Mouse (Mus musculus) liver, embryonic 15.5 days (tissue): Measurements from ENCODE around the gene Atp8b2. TPM values are rescaled to one million over a fixed set of nuclear protein-coding genes. Genes with fewer than 3 reads are reported as not detected.

Experiments
- ATAC-seq: fragments of 200-750 bp; cut with Nextera tagmentation; 2 replicates; pipeline ENCODE4 v1.8.0; 2017; ENCODE audit warnings: moderate number of reproducible peaks, mild to moderate bottlenecking, moderate library complexity; ENCODE audit not compliant: insufficient read depth
- H3K27ac ChIP-seq: fragments of 300-500 bp; sonication (generic); replicated peaks from 2 replicates; pipeline ENCODE4 v1.5.1; 2015; ENCODE audit warnings: mild to moderate bottlenecking, inconsistent platforms
- H3K27me3 ChIP-seq: fragments of 300-500 bp; sonication (generic); 2 replicates; pipeline ENCODE4 v1.6.1; 2015; ENCODE audit warnings: mild to moderate bottlenecking, inconsistent platforms
- H3K36me3 ChIP-seq: fragments of 300-500 bp; sonication (generic); replicated peaks from 2 replicates; pipeline ENCODE4 v1.6.1; 2015; ENCODE audit warnings: moderate library complexity, mild to moderate bottlenecking, inconsistent platforms
- H3K4me1 ChIP-seq: fragments of 300-500 bp; sonication (generic); replicated peaks from 2 replicates; pipeline ENCODE4 v1.6.1; 2015; ENCODE audit warnings: inconsistent platforms
- H3K4me2 ChIP-seq: fragments of 300-500 bp; sonication (generic); 2 replicates; pipeline ENCODE4 v1.6.1; 2015; ENCODE audit warnings: moderate library complexity, mild to moderate bottlenecking, inconsistent platforms
- H3K4me3 ChIP-seq: fragments of 300-500 bp; sonication (generic); replicated peaks from 2 replicates; pipeline ENCODE4 v1.5.1; 2015; ENCODE audit warnings: mild to moderate bottlenecking, inconsistent platforms
- H3K9ac ChIP-seq: fragments of 300-500 bp; sonication (generic); 2 replicates; pipeline ENCODE4 v1.6.1; 2015; ENCODE audit warnings: moderate library complexity, mild to moderate bottlenecking, inconsistent platforms
- H3K9me3 ChIP-seq: fragments of 300-500 bp; sonication (generic); replicated peaks from 2 replicates; pipeline ENCODE4 v1.6.1; 2016; ENCODE audit warnings: inconsistent platforms
- WGBS: fragments of 180-500 bp; shearing (Covaris S2); methylation state at CpG from one replicate; pipeline ENCODE4 v1.1.7; 2015; ENCODE audit warnings: mixed read lengths; ENCODE audit not compliant: insufficient replicate concordance; 5-methylcytosine and 5-hydroxymethylcytosine counted together
- polyA plus RNA-seq: library from polyadenylated mRNA; unstranded; fragments of >200 nt; fragmentation: Nextera tagmentation; extraction: Ambion mirVana; gene quantifications from 2 replicates; pipeline ENCODE4 v1.2.1, GENCODE M21; 2015

Atp8b2 gene
- polyA plus RNA-seq, 1 experiment from 2014 or later = 1.3 TPM

GRCm38 (mm10) chr3:89959435-89959834, 3.9 kb downstream of the Atp8b2 start:
- Histone ChIP-seq H3K9ac (no peak overlapping the region), H3K27ac (no peak overlapping the region), H3K27me3 (peaks cover 57% of the 10 kb centered on the region), H3K36me3 (no peaks in the 10 kb centered on the region), H3K4me3 (no peak overlapping the region), H3K9me3 (no peaks in the 10 kb centered on the region), H3K4me1 (peaks cover 42% of the 10 kb centered on the region), H3K4me2 (no peak overlapping the region)
- WGBS = 65% methylated on average over 4 of the region's 4 CpGs
- no peak for ATAC-seq

GRCm38 (mm10) chr3:89957880-89958279, 5.4 kb downstream of the Atp8b2 start:
- H3K4me1 ChIP-seq = peaks cover 33% of the 10 kb centered on the region
- H3K9ac ChIP-seq = no peak overlapping the region
- WGBS = 73% methylated on average over 9 of the region's 9 CpGs
- H3K36me3 ChIP-seq = no peaks in the 10 kb centered on the region
- H3K4me3 ChIP-seq = no peak overlapping the region
- no peaks in the 10 kb centered on the region for H3K9me3 ChIP-seq
- H3K4me2 ChIP-seq = no peak overlapping the region
- no peak overlapping the region for H3K27ac ChIP-seq
- no peak for ATAC-seq
- peaks cover 41% of the 10 kb centered on the region for H3K27me3 ChIP-seq

GRCm38 (mm10) chr3:89956177-89956971, 6.9 kb downstream of the Atp8b2 start:
- WGBS = 64% methylated on average over 7 of the region's 7 CpGs
- Histone ChIP-seq H3K9ac (no peak overlapping the region), H3K4me3 (no peak overlapping the region), H3K27me3 (peaks cover 26% of the 10 kb centered on the region), H3K36me3 (peaks cover 5% of the 10 kb centered on the region; the same call in 1 of the 2 replicates), H3K4me1 (peaks cover 18% of the 10 kb centered on the region), H3K27ac (no peak overlapping the region), H3K4me2 (no peak overlapping the region), H3K9me3 (no peaks in the 10 kb centered on the region)
- ATAC-seq = no peak

GRCm38 (mm10) chr3:89953420-89953819, 9.9 kb downstream of the Atp8b2 start:
- H3K27me3 ChIP-seq = no peaks in the 10 kb centered on the region
- no peaks in the 10 kb centered on the region for H3K9me3 ChIP-seq
- H3K36me3 ChIP-seq = peaks cover 14% of the 10 kb centered on the region; the same call in 1 of the 2 replicates
- no peak overlapping the region for H3K27ac ChIP-seq
- H3K4me1 ChIP-seq = no peaks in the 10 kb centered on the region
- no peak overlapping the region for H3K4me2 ChIP-seq
- H3K9ac ChIP-seq = no peak overlapping the region
- 3% methylated on average over 4 of the region's 4 CpGs for WGBS
- ATAC-seq = no peak
- no peak overlapping the region for H3K4me3 ChIP-seq

- Histone ChIP-seq H3K9me3 (no peaks in the 10 kb centered on the region), H3K4me2 (no peak overlapping the region), H3K4me3 (no peak overlapping the region), H3K9ac (no peak overlapping the region), H3K4me1 (no peaks in the 10 kb centered on the region), H3K36me3 (peaks cover 39% of the 10 kb centered on the region), H3K27ac (no peak overlapping the region), H3K27me3 (no peaks in the 10 kb centered on the region)
- 67% methylated on average over 6 of the region's 6 CpGs for whole genome bisulfite sequencing
- no peak for ATAC-seq
Observed at GRCm38 (mm10) chr3:89948655-89949054, 14.7 kb downstream of the Atp8b2 start.

- 80% methylated on average over 11 of the region's 11 CpGs for WGBS
- H3K27ac ChIP-seq = no peak overlapping the region
- ATAC-seq = no peak
- no peak overlapping the region for H3K4me2 ChIP-seq
- H3K4me1 ChIP-seq = no peaks in the 10 kb centered on the region
- H3K9ac ChIP-seq = no peak overlapping the region
- H3K27me3 ChIP-seq = no peaks in the 10 kb centered on the region
- H3K9me3 ChIP-seq = no peaks in the 10 kb centered on the region
- peaks cover 39% of the 10 kb centered on the region for H3K36me3 ChIP-seq
- no peak overlapping the region for H3K4me3 ChIP-seq
Observed at GRCm38 (mm10) chr3:89948021-89948420, 15.3 kb downstream of the Atp8b2 start.

GRCm38 (mm10) chr3:89945026-89945425, 18.3 kb downstream of the Atp8b2 start:
- Histone ChIP-seq H3K4me1 (no peaks in the 10 kb centered on the region), H3K9ac (no peak overlapping the region), H3K4me2 (no peak overlapping the region), H3K27me3 (no peaks in the 10 kb centered on the region), H3K4me3 (no peak overlapping the region), H3K9me3 (no peaks in the 10 kb centered on the region), H3K27ac (no peak overlapping the region), H3K36me3 (peaks cover 36% of the 10 kb centered on the region; the same call in 1 of the 2 replicates)
- no peak for ATAC-seq
- WGBS = 75% methylated on average over 8 of the region's 8 CpGs

- Histone ChIP-seq H3K36me3 (peaks cover 29% of the 10 kb centered on the region; the same call in 1 of the 2 replicates), H3K27ac (no peak overlapping the region), H3K9ac (no peak overlapping the region), H3K4me2 (no peak overlapping the region), H3K4me3 (no peak overlapping the region), H3K9me3 (no peaks in the 10 kb centered on the region), H3K27me3 (no peaks in the 10 kb centered on the region), H3K4me1 (no peaks in the 10 kb centered on the region)
- WGBS = 67% methylated on average over 9 of the region's 9 CpGs
- no peak for ATAC-seq
Observed at GRCm38 (mm10) chr3:89942894-89943293, 20.4 kb downstream of the Atp8b2 start.

- Histone ChIP-seq H3K27me3 (no peaks in the 10 kb centered on the region), H3K27ac (no peak overlapping the region), H3K4me1 (no peaks in the 10 kb centered on the region), H3K9ac (no peak overlapping the region), H3K9me3 (no peaks in the 10 kb centered on the region), H3K36me3 (0 out of 2 replicates have a peak, but pooled peaks cover 4% of the 10 kb centered on the region), H3K4me3 (no peak overlapping the region), H3K4me2 (no peak overlapping the region)
- ATAC-seq = no peak
- WGBS = 58% methylated on average over 3 of the region's 3 CpGs
Observed at GRCm38 (mm10) chr3:89936495-89936894, 26.8 kb downstream of the Atp8b2 start.

GRCm38 (mm10) chr3:89932925-89933324, 30.4 kb downstream of the Atp8b2 start:
- no peak overlapping the region for H3K27ac ChIP-seq
- H3K27me3 ChIP-seq = no peaks in the 10 kb centered on the region
- H3K36me3 ChIP-seq = no peaks in the 10 kb centered on the region
- no peak overlapping the region for H3K4me2 ChIP-seq
- no peak overlapping the region for H3K4me3 ChIP-seq
- 57% methylated on average over 2 of the region's 2 CpGs for WGBS
- ATAC-seq = no peak
- H3K9me3 ChIP-seq = no peaks in the 10 kb centered on the region
- no peak overlapping the region for H3K9ac ChIP-seq
- no peaks in the 10 kb centered on the region for H3K4me1 ChIP-seq

- H3K27me3 ChIP-seq = no peaks in the 10 kb centered on the region
- H3K27ac ChIP-seq = no peak overlapping the region
- no peak overlapping the region for H3K4me3 ChIP-seq
- no peaks in the 10 kb centered on the region for H3K36me3 ChIP-seq
- no peaks in the 10 kb centered on the region for H3K4me1 ChIP-seq
- 68% methylated on average over 4 of the region's 4 CpGs for WGBS
- H3K9ac ChIP-seq = no peak overlapping the region
- no peaks in the 10 kb centered on the region for H3K9me3 ChIP-seq
- ATAC-seq = no peak
- H3K4me2 ChIP-seq = no peak overlapping the region
Observed at GRCm38 (mm10) chr3:89928956-89929355, 34.4 kb downstream of the Atp8b2 start.

GRCm38 (mm10) chr3:89926440-89926839, 36.9 kb downstream of the Atp8b2 start:
- WGBS = 83% methylated on average over 1 of the region's 1 CpGs
- Histone ChIP-seq H3K27me3 (no peaks in the 10 kb centered on the region), H3K4me3 (no peak overlapping the region), H3K36me3 (no peaks in the 10 kb centered on the region), H3K27ac (no peak overlapping the region), H3K9ac (no peak overlapping the region), H3K4me1 (no peaks in the 10 kb centered on the region), H3K9me3 (no peaks in the 10 kb centered on the region), H3K4me2 (no peak overlapping the region)
- ATAC-seq = no peak
